Mouse (Mus musculus) spleen, postnatal 36 days (tissue): ENCODE measurements around the gene Pttg1.

Experiments
- DNase-seq, 2 experiments: peaks; one replicate each; pipeline ENCODE4 v3.0.0; 2022; ENCODE audit warnings: low spot score in 2 of 2, mixed read lengths in 1 of 2

The Pttg1 gene

GRCm38 (mm10) chr11:43425824-43426413, at the start of gene Pttg1:
Pttg1 (minus strand) TSS chr11:43426251.
- peak; percentile 83 to 88 for DNase-seq

- peak in 1 of 2 experiments; percentile 7 for DNase-seq
These were observed 48.2 kb upstream of the Pttg1 start, which contains the start of gene C1qtnf2 for GRCm38 (mm10) chr11:43474225-43474774. C1qtnf2 (plus strand) TSS chr11:43474276.

- DNase-seq, result no peak
These were observed 47.7 kb upstream of the Pttg1 start for GRCm38 (mm10) chr11:43473635-43474224.

GRCm38 (mm10) chr11:43473115-43473514, 47.1 kb upstream of the Pttg1 start:
- DNase-seq, result no peak

- DNase-seq, result no peak
These were observed 45.1 kb upstream of the Pttg1 start for GRCm38 (mm10) chr11:43470881-43471820.

- DNase-seq, result no peak
These were observed 44.1 kb upstream of the Pttg1 start for GRCm38 (mm10) chr11:43470118-43470517.

- DNase-seq, result no peak
These were observed 37.2 kb upstream of the Pttg1 start for GRCm38 (mm10) chr11:43463204-43463603.

- no peak for DNase-seq
These were observed 26.2 kb upstream of the Pttg1 start for GRCm38 (mm10) chr11:43452266-43452665.

GRCm38 (mm10) chr11:43451322-43451721, 25.3 kb upstream of the Pttg1 start:
- DNase-seq, result no peak

GRCm38 (mm10) chr11:43449916-43450315, 23.9 kb upstream of the Pttg1 start:
- DNase-seq, result no peak

GRCm38 (mm10) chr11:43443183-43443582, 17.1 kb upstream of the Pttg1 start:
- no peak for DNase-seq

GRCm38 (mm10) chr11:43441121-43441520, 15.1 kb upstream of the Pttg1 start:
- no peak for DNase-seq

GRCm38 (mm10) chr11:43434024-43434407, 8.0 kb upstream of the Pttg1 start:
- DNase-seq, result no peak

GRCm38 (mm10) chr11:43433254-43434023, 7.4 kb upstream of the Pttg1 start, which contains the start of gene Slu7:
Slu7 (plus strand) TSS chr11:43433744.
- peak; percentile 69 to 70 for DNase-seq

- DNase-seq, result no peak
These were observed 398 bp upstream of the Pttg1 start for GRCm38 (mm10) chr11:43426414-43426884.

- no peak for DNase-seq
These were observed 813 bp downstream of the Pttg1 start for GRCm38 (mm10) chr11:43425166-43425709.

GRCm38 (mm10) chr11:43424386-43424785, 1.7 kb downstream of the Pttg1 start:
- DNase-seq, result no peak

GRCm38 (mm10) chr11:43417201-43417600, 8.8 kb downstream of the Pttg1 start:
- DNase-seq, result no peak

- DNase-seq, result peak; percentile 61 to 69
These were observed 13.1 kb downstream of the Pttg1 start for GRCm38 (mm10) chr11:43412771-43413451.

GRCm38 (mm10) chr11:43411413-43411812, 14.6 kb downstream of the Pttg1 start:
- peak; percentile 79 to 84 for DNase-seq
